Mouse (Mus musculus): ENCODE data around the gene Tmem120b.

Gene Tmem120b

DNA sequence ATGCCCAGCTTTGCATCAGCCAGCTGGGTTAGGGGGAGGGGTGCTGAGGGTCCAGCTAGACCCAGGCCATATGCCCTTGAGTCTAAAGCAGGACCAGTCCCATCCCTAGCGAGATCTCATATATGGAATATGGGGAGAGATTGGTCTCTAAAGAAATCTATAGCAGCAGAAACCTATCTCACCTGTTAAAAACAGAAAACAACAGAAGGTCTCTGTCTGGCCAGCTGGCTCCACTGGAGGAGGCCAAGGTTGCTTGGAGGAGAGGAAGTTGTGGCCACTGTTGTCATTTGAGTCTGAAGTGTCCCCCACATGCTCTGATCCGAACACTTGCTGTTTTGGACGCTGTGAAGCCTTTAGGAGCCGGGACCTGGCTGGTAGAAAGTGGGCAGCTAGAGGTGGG, 20.6 kb downstream of the Tmem120b start:
- in situ Hi-C loops (cut with MboI, MseI), result loop anchor here in 1 of 2 experiments (10.0 kb wide), 1 partner anchor 576 kb away; no protein-coding TSS in a partner anchor

DNA sequence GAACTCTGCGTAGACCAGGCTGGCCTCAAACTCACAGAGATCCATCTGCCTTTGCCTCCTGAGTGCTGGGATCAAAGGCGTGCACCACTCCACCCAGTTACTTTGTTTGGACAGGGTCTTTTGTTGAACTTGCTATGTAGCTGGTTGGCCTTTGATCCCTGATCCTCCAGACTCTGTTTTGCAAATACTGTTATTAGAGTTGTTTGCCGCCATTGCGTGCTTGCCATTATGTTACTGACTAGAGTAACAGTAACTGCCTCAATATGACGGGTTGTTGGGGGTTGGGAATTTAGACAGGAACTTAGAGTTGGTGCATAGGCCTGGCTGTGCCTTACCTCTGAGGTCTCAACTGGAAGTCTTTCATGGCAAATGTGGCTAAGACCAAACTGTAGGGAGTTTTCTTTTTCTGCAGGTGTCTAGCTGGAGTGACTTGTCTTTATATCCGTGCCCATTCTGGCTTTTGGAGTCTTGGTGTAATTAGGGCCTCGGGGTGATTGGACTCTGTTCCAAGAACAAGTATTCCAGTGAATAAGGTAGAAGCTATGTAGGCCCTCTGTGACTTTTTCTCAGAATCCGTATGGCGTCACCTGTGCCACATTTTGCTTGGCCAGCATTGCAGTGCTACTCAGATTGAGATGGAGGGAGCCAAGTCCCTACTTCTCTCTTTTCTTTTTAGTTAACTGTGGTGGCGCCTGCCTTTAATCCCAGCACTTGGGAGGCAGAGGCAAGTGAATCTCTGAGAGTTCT, 22.5 kb downstream of the Tmem120b start:
- in situ Hi-C loops (cut with MboI, MseI), result loop anchor here in 1 of 2 experiments (10.0 kb wide), 1 partner anchor 394 kb away; the partner anchor contains the start of genes Il31 and Lrrc43

DNA sequence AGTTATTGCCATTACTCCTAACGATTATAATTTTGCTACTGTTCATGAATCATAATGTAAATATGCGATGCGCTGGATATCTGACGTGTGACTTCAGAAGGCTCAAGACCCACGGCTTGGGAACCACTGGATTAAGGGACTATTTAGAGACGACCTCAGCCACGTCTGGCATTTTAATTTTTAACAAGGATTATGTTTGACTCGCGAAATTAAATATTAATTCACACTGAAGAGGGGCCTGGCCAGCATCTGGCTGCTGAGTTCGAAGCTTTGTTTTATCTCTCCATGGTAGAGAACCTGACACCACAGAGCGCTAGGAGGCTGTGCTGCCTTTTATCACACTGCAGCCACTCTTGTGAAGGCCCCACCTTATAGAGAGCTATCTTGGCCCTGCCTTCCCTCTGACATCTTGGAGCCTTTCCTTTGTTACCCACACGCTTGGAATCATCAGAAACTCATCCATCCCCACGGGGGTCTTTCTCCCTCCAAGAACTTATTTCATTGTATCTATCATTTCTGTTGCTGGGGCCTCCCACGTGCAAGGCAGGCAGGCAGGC, 24.9 kb downstream of the Tmem120b start:
- in situ Hi-C loops (cut with MboI, MseI), result loop anchor here in 1 of 2 experiments (10.0 kb wide), 1 partner anchor 392 kb away; the partner anchor contains the start of genes Il31 and Lrrc43

DNA sequence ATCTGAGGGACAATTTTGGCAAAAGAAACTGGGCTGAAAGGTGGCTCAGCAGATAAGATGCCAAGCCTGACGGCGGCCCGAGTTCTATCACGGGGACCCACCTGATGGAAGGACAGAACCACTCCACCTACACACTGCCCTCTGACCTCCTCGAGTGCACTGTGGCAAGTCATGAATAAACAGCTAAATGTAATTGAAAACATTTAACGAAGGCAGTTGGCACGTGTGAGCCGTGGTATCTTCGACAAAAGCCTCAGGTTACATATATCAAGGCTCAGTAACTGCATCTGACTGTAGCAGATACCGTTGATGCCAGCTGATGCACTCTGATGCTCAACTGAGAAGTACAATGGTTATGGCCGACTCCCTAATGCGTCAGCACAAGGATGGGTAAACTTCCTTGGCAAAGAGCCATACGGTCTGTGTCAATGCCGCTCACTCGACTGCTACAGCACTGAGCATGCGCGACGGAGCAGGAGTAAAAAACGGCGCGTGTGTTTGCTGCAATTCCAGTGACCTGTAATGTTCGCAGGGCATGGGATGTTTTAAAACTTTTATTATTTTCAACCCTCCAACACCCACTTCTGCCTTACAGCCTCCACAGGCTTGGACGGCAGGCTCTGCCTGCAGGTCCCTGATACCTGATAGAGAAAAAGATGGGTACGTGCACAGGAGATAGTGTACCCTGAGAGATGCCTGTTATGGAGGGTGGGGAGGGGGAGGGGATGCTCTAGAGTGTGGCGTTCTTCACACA, 26.2 kb downstream of the Tmem120b start:
- in situ Hi-C loops (cut with MboI, MseI), result loop anchor here in 1 of 2 experiments (10.0 kb wide), 1 partner anchor 390 kb away; the partner anchor contains the start of genes Il31 and Lrrc43

DNA sequence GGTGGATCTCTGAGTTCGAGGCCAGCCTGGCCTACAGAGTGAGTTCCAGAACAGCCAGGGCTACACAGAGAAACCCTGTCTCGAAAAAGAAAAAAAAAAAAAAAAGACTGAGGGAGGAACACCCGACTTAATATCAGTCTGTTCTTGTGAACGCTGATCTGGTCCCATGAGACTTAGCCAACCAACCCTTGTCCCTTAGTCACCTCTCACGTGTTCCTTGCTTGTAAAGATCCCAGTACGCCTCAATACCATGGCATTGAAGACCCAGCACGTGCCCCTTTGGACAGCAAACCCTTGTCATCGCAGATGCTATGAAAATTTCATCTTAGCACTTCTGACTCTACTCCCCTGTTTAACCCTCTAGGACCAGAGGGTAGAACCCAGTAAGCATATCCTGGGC, 28.1 kb downstream of the Tmem120b start:
- in situ Hi-C loops (cut with MboI, MseI), result loop anchor here in 1 of 2 experiments (10.0 kb wide), 1 partner anchor 389 kb away; the partner anchor contains the start of genes Il31 and Lrrc43

DNA sequence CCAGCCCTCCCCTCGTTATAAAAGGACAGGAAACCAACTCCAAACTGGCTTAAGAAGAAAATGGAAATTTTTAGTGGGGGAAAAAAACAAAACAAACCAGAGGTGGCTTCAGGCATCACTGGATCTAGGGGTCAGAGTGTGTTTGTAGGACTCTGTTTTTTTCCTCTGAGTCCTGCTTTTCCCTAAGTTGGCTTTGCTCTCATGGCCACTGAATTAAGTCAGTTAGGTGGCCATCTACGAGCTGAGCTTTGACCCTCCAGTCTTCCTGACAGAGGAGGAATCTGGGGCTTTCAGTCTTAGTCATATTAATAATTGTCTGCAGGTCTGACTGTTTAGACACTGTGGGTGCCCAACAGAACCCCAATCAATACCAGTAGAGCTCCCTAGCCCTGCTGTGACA, 30.3 kb downstream of the Tmem120b start:
- in situ Hi-C loops (cut with MboI, MseI), result loop anchor here in 1 of 2 experiments (10.0 kb wide), 1 partner anchor 386 kb away; the partner anchor contains the start of genes Il31 and Lrrc43

DNA sequence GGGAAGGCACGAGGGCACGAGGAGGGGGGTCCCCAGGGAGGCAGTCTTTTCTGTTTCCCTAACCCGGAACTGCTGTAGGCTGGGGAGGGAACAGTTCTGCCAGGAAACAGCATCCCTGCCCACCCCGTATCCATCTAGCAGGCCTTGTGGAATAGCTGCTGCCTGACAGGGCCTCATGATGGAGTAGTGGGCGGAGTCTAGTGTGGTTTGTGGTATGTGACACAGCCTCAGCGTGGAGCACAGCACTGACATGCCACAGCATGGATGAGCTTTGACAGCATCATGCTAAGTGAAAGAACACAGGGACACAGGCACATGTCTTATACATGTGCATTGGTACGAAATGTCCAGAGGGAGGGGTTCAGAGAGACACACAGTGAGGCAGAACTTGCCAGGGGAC, 34.2 kb downstream of the Tmem120b start:
- in situ Hi-C loops (cut with MboI, MseI), result no loop called here

DNA sequence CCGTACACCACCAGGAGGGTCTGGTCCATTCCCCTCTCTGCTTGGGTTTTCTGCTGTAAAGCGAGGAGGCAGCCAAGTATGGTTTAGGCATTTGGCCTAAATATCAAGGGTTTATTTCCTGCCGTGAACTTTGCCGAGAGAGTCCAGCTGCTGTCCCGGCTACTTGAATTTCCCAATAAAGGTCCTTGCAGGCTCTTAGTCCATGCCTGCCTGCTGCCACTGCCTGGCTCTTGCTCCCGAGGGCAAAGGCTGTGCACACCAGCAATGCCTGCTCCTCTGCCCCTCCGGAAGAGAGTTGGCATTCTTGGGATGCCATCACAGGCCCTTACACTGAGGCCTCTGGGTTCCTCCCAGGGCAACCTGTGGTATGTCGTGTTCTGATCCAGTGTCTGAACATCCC, 35.3 kb downstream of the Tmem120b start:
- in situ Hi-C loops (cut with MboI, MseI), result no loop called here

DNA sequence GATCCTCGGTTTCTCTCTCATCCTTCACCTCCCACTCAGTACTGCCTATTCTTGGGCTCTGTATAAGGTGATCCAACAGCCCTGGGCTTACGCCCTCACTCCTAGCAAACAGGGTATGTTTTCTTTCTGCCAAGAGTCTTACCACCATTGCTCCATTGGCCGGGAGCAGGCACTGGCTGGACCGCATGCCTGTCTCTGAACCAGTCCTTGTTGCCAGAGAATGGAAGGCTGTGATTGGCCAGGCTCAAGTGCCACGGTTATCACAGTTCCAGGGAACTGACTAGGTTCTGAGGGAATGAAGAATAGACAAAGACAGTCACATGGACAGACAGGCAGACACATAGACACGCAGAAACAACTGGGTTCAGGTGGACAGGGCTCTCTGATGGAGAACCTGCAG, 36.6 kb downstream of the Tmem120b start:
- in situ Hi-C loops (cut with MboI, MseI), result no loop called here

DNA sequence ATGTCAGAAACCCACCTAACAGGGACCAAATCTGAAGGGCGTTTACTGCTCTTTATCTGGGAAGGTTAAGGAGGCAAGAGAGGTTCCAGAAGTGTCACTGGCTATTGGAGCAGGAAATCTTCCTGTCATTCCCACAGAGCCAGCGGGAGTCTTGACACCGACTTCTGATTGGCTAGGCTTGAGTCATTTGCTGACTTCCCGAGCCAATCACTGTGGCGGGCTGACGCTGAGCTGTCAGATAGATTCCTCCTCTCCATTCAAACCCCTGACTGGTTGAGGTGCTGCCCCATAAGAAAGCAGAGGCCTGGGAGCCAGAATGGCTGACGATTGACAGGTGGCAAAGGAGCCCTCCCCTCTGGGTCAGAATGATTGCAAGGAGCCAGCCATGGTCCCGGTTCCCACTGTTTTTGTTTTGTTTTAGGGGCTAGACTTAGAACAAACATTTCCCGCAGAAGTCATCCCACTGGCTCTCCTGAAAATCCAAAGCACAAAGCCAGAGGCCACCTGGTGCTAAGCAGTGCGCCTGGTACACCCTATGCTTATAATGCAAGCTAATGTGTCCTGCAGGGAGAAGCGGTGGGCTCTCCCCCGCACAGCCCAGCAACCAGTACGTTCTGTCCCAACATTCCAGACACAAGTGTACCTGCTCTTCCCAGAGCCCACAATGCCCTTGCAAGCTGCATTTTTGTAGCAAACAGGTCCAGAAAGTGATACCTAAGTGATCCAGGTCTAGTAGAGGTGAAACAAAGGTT, 41.4 kb downstream of the Tmem120b start:
- in situ Hi-C loops (cut with MboI, MseI), result loop anchor here (5.0 kb wide), 2 partner anchors 42 to 63 kb away; partner anchors contain the start of gene Tmem120b (in 1 of the 2)

DNA sequence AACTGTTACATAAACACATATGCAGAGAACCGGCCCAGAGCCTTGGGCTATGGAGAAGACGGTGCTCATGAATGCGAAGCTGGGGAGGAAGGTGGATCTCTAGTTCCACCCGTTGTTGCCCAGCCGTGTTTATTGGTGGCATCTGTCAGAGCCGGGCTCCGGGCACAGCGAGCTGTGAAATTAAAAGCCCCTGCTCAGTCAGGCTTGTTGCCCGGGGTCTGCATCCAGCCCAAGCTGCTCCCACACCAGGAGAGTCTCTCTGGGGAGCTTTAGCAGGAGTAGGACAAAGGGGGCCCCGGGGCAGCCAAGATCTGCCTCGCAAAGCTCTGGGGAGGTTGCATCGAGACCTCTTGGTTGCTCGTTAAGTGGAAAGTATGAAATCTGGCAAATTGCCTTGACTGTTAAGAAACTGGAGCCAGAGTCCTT, 42.1 kb downstream of the Tmem120b start:
- in situ Hi-C loops (cut with MboI, MseI), result loop anchor here (5.0 kb wide), 2 partner anchors 43 to 62 kb away; partner anchors contain the start of gene Tmem120b (in 1 of the 2)

DNA sequence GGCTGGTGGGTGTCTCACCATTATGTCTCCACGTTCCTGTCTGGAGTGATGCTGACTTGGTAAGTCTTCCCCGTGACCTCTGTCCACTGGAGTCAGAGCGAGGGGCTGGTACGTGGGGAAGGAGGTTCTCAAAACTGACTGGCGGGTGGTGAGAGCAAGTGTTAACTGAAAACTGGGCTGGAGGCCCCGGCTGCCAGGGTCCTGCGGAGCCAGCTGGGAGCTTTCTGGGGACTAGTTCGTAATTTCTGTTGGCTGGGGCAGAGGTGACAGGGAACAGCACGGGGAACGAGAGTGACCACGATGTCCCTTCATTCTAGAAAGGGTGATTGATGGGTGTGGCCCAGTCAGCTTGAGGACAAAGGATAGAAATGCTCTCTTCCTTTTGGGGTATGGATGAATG, 45.9 kb downstream of the Tmem120b start:
- in situ Hi-C loops (cut with MboI, MseI), result loop anchor here (5.0 kb wide), 2 partner anchors 47 to 58 kb away; partner anchors contain the start of gene Tmem120b (in 1 of the 2)

DNA sequence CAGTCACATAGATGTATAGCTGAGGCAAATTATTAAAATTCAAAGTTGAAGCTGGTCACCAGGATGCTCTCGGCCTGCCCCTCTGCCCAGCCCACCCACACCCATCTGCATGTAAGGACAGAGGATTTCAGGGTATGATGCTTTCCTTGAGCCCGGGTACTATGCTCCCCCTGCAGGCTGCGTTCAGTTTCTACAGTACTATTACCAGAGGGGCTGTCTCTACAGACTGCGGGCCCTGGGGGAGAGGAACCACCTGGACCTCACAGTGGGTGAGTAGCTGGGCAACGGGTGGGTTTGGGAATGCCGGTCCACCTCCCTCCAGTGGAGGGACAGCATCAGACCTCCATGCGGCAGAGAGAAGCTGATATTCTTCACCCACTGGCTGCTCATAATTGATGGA, 46.7 kb downstream of the Tmem120b start:
- in situ Hi-C loops (cut with MboI, MseI), result loop anchor here (5.0 kb wide), 3 partner anchors 37 to 57 kb away; partner anchors contain the start of gene Tmem120b (in 1 of the 2)

DNA sequence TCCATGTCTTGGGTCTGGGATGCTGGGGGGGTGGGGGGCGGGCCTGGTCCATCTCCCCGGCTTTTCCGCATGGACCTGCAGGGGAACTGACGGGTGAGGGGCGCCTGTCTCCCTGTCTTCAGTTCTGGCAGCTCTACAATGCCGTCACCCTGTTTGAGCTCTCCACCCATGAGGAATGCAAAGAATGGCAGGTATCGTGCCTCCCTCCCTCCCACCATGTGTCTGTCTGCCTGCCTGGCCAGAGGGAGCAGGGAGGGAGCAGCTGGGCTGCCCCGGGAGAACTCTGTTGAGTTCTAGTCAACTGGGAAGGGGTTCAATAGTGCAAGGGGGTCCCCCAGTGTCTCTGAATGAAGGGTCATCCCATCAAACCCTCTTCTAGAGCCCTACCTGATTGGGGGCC, 47.9 kb downstream of the Tmem120b start:
- in situ Hi-C loops (cut with MboI, MseI), result loop anchor here in 1 of 2 experiments (5.0 kb wide), 1 partner anchor 36 kb away; no protein-coding TSS in a partner anchor

DNA sequence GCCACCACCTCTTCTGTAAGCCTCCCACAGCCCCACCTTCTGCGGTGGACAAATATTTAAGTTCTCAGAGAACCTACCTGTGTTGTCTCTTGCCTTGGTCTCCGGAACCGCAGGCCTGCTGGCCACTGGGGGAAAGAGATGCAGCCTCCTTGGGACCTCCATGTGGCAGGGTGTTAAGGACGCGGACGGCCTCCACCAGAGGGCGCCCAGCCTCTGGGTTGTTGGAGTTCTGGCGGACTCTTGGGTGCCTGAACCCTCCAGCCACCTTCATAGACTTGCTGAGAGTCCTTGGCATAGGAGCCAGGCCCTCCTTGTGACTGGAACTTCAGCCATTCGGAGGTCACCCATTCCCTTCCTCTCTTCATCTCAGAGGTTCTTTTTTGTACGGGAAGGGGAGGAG, 49.0 kb downstream of the Tmem120b start:
- in situ Hi-C loops (cut with MboI, MseI), result loop anchor here in 1 of 2 experiments (5.0 kb wide), 1 partner anchor 35 kb away; no protein-coding TSS in a partner anchor

DNA sequence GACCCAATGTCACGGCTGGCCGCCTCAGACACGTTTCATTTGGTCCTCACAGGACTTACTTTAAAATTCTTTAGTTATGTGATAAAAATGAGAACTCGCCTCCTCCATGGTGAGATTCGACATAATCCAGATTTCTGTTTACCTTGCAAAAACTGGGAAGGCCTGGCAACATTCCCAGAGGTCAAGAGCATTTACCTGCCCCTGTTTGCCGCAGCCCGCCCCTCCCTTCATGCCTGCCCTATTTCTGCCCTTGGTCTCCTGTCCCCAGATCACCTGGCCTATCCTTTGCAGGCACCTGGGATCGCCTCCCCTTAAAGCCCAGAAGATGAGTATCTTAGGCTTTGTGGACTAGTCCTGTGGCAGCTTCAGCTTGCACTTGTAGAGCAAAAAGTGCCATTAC, 49.6 kb downstream of the Tmem120b start:
- in situ Hi-C loops (cut with MboI, MseI), result loop anchor here in 1 of 2 experiments (5.0 kb wide), 1 partner anchor 35 kb away; no protein-coding TSS in a partner anchor

DNA sequence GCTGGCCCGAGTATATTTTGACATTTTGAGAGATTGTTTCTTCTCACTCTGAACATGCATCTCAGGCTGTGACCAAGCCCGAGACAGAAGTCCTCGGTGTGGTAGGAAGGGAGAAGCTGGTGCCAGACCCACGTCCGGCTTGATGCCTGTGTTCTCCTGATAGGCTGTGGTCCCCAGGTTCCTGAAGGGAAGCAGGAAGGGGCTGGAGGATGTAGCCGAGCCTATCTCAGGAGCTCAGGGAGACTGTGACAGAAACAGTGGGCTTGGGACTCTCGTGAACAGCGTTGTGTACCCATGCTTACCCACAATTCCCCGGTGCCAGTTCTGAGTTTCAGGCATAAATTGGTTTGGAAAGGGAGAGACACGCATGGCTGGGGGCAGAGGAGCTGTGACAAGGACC, 50.6 kb downstream of the Tmem120b start:
- in situ Hi-C loops (cut with MboI, MseI), result loop anchor here in 1 of 2 experiments (5.0 kb wide), 1 partner anchor 33 kb away; no protein-coding TSS in a partner anchor

DNA sequence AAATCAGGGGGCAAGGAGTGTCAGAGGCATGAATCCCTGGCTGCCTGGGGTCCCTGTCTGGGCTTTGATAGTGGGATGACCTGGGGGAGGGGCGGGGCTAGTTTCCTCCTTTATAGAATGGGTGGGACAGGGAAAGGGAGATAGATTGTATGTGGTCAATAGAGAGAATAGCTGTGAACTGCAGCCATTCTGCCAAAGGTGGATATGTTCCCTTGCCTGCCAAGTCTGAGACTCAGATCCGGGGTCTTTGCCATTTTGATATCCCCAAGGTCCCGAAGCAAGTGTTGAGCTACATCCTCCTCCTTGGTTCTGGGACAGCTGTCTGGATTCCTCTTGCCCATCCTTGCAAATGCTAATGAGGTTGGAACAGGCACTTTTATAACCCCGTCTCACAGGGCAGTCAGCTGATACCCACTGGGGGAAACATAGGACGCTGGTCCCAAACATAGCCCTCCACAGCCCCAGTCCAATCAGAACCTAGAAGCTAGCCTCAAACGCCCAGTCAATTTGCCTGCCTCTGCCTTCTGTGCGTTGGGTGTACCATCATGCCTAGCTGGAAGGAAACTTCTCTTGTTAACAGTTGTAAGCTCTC, 52.5 kb downstream of the Tmem120b start:
- in situ Hi-C loops (cut with MboI, MseI), result loop anchor here in 1 of 2 experiments (5.0 kb wide), 1 partner anchor 53 kb away; the partner anchor contains the start of gene Tmem120b

DNA sequence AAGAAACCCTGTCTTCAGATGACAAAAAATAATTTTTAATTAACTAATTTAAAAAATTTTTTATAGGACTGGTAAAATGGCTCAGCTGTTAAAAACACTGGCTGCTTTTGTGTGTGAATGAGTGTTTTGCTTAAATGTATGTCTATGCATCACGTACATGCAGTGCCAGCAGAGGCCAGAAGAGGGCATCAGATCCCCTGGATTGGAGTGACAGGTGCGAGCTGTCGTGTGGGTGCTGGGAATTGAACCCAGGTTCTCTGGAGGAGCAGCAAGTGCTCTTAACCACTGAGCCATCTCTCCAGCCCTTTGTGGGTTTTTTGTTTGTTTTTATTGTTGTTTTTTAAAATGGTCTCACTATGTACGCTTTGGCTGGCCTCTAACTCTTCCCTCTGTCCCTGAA, 54.0 kb downstream of the Tmem120b start:
- in situ Hi-C loops (cut with MboI, MseI), result loop anchor here in 1 of 2 experiments (5.0 kb wide), 1 partner anchor 55 kb away; the partner anchor contains the start of gene Tmem120b

DNA sequence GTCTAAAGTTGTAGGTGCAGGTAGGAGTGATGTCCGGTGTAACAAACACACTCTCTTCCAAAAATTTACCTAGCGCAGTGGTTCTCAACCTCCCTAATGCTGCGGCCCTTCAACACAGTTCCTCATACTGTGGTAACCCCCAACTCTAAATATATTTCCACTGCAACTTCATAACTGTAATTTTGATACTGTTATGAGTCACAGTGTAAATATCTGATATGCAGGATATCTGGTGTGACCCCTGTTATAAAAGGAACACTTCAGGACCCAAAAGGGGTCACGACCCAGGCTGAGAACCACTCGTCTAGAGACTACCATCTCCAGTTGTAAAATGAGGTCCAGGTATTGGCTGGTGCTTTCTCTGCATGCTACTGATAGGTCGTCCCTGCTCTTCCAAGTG, 56.9 kb downstream of the Tmem120b start:
- in situ Hi-C loops (cut with MboI, MseI), result loop anchor here in 1 of 2 experiments (25.0 kb wide), 1 partner anchor 1288 kb away; the partner anchor contains the start of genes Pheta1 and Sh2b3
